Mouse (Mus musculus) left cerebral cortex, postnatal 25 days (tissue): Measurements from ENCODE around the gene Lpar4. TPM values are rescaled to one million over a fixed set of nuclear protein-coding genes. Genes with fewer than 3 reads are reported as not detected.

Experiments
- DNase-seq, 2 experiments: peaks; one replicate each; pipeline ENCODE4 v3.0.0; 2022; ENCODE audit warnings: low spot score in 2 of 2, mixed read lengths in 1 of 2
- intact Hi-C: fragments of 180-260 bp; cut with DNase I; formaldehyde crosslinking; loops from one replicate; pipeline ENCODE4 v1.15.1; 2025
- total RNA-seq, 2 experiments: library from RNA; stranded (reverse); gene quantifications; 2 replicates each; pipeline ENCODE4 v1.2.3; 2021

The Lpar4 gene
- 1 to 10 TPM in 1 of 2 experiments, under 1 TPM in 1; 0.89 to 1.1 TPM for total RNA-seq

- DNase-seq, result peak in 1 of 2 experiments; percentile 1
- intact Hi-C loops, result no loop called here
Observed at GRCm38 (mm10) chrX:106920175-106920827, at the start of gene Lpar4. TSS of gene Lpar4 (plus strand) at chrX:106920625.

GRCm38 (mm10) chrX:106871426-106871825 is 49.0 kb upstream of the Lpar4 start:
- no peak for DNase-seq
- intact Hi-C loops, result no loop called here

- intact Hi-C loops, result no loop called here
- DNase-seq, result no peak
Observed at GRCm38 (mm10) chrX:106871894-106872293, 48.5 kb upstream of the Lpar4 start.

GRCm38 (mm10) chrX:106872315-106872714 is 48.1 kb upstream of the Lpar4 start:
- no peak for DNase-seq
- intact Hi-C loops, result no loop called here

GRCm38 (mm10) chrX:106897707-106898275 is 22.6 kb upstream of the Lpar4 start:
- no peak for DNase-seq
- intact Hi-C loops, result no loop called here

- no peak for DNase-seq
- intact Hi-C loops, result no loop called here
Observed at GRCm38 (mm10) chrX:106920828-106921619, 599 bp downstream of the Lpar4 start.

GRCm38 (mm10) chrX:106924572-106924971 is 4.1 kb downstream of the Lpar4 start:
- intact Hi-C loops, result no loop called here
- no peak for DNase-seq

- DNase-seq, result no peak
- intact Hi-C loops, result no loop called here
Observed at GRCm38 (mm10) chrX:106939326-106939725, 18.9 kb downstream of the Lpar4 start.

GRCm38 (mm10) chrX:106950558-106950957 is 30.1 kb downstream of the Lpar4 start:
- no peak for DNase-seq
- intact Hi-C loops, result no loop called here

GRCm38 (mm10) chrX:106951016-106951415 is 30.6 kb downstream of the Lpar4 start:
- intact Hi-C loops, result no loop called here
- DNase-seq, result no peak

GRCm38 (mm10) chrX:106953840-106954239 is 33.4 kb downstream of the Lpar4 start:
- intact Hi-C loops, result no loop called here
- DNase-seq, result no peak

GRCm38 (mm10) chrX:106962233-106962632 is 41.8 kb downstream of the Lpar4 start:
- intact Hi-C loops, result no loop called here
- peak in 1 of 2 experiments; percentile 2 for DNase-seq

- intact Hi-C loops, result no loop called here
- no peak for DNase-seq
Observed at GRCm38 (mm10) chrX:106964326-106964725, 43.9 kb downstream of the Lpar4 start.

Other genes starting within 250 kb of the Lpar4 start
- under 1 TPM in 1 of 2 experiments, not detected in 1; 0.23 TPM for gene Rtl3, start 80.0 kb upstream of the Lpar4 start, total RNA-seq
- gene P2ry10, start 167.9 kb downstream of the Lpar4 start, total RNA-seq, result not detected
- under 1 TPM; 0.34 to 0.46 TPM for gene P2ry10b, start 228.3 kb downstream of the Lpar4 start, total RNA-seq